Mouse (Mus musculus) lung, postnatal 0 days (tissue): ENCODE data around the gene Med1.

Experiments
- CTCF ChIP-seq: IDR thresholded peaks from 2 replicates; pipeline ENCODE4 v1.5.1; 2016; ENCODE audit warnings: antibody characterized with exemption, mild to moderate bottlenecking
- EP300 ChIP-seq: IDR thresholded peaks from 2 replicates; pipeline ENCODE4 v1.6.1; 2016; ENCODE audit warnings: antibody characterized with exemption, mild to moderate bottlenecking, control low read depth

- TF ChIP-seq EP300: no peak
- no peak for TF ChIP-seq CTCF
Observed at GRCm38 (mm10) chr11:98137836-98138235, 55.3 kb downstream of the Med1 start.
